ENCODE assay signal across 9 mouse cellular contexts in genomic region chr12:7977466-7978189, GRCm38 (mm10). TPM values are rescaled to one million over a fixed set of nuclear protein-coding genes. Genes with fewer than 3 reads are reported as not detected.
DNase-seq lines count a peak whose midpoint lies in the region; ATAC-seq and TF ChIP-seq lines count a peak whose summit lies in the region.
"Had no signal": no experiment of that assay in that cellular context is flagged by ENCODE, and none has a peak within 500 bp of the region (broad histone marks: within the 10 kb centered on the region; RNA-seq: fewer than 3 reads in every experiment).

Apob (plus strand) TSS chr12:7977648.

- H3K4me1 ChIP-seq in E14TG2a.4 (replicated peaks; ENCODE audit: low read depth, low read length): peaks cover 17% of the 10 kb centered on the region
- 0 out of 2 replicates have a peak, but pooled peaks cover 2% of the 10 kb centered on the region for H3K4me1 ChIP-seq in intestine, postnatal 0 days (replicated peaks; ENCODE audit: control insufficient read depth, insufficient read depth, low read length)
- no peaks in the 10 kb centered on the region for H3K4me1 ChIP-seq in midbrain, embryonic 12.5 days
- peaks cover 13% of the 10 kb centered on the region for H3K4me1 ChIP-seq in limb, embryonic 10.5 days
- H3K4me1 ChIP-seq: lung, embryonic 15.5 days had no signal

- peak within 1 kb of the TSS; percentile 67 for H3K4me3 ChIP-seq in E14TG2a.4 (replicated peaks; ENCODE audit: low read length)
- peak within 1 kb of the TSS; percentile 63 for H3K4me3 ChIP-seq in intestine, postnatal 0 days (ENCODE audit: low read depth, low read length)
- no peak within 1 kb of the TSS for H3K4me3 ChIP-seq in midbrain, embryonic 12.5 days
- H3K4me3 ChIP-seq in limb, embryonic 10.5 days: no peak within 1 kb of the TSS
- H3K4me3 ChIP-seq: lung, embryonic 15.5 days had no signal

- no peaks in the 10 kb centered on the region for H3K9me3 ChIP-seq in E14TG2a.4 (ENCODE audit: low read length)
- no peaks in the 10 kb centered on the region for H3K9me3 ChIP-seq in intestine, postnatal 0 days (ENCODE audit: control insufficient read depth)
- H3K9me3 ChIP-seq in midbrain, embryonic 12.5 days: no peaks in the 10 kb centered on the region
- no peaks in the 10 kb centered on the region for H3K9me3 ChIP-seq in limb, embryonic 10.5 days (replicated peaks)
- H3K9me3 ChIP-seq: lung, embryonic 15.5 days had no signal

- H3K27me3 ChIP-seq in E14TG2a.4 (ENCODE audit: insufficient read depth, low read length): peaks cover 22% of the 10 kb centered on the region
- H3K27me3 ChIP-seq in intestine, postnatal 0 days (replicated peaks; ENCODE audit: control insufficient read depth, insufficient read depth, low read length): no peaks in the 10 kb centered on the region
- 0 out of 2 replicates have a peak, but pooled peaks cover 5% of the 10 kb centered on the region for H3K27me3 ChIP-seq in midbrain, embryonic 12.5 days
- H3K27me3 ChIP-seq in limb, embryonic 10.5 days (ENCODE audit: low read depth, poor library complexity, severe bottlenecking): no peaks in the 10 kb centered on the region
- H3K27me3 ChIP-seq: lung, embryonic 15.5 days had no signal

- peak within 1 kb of the TSS; percentile 62 for H3K4me2 ChIP-seq in intestine, postnatal 0 days (replicated peaks; ENCODE audit: low read depth)
- peak within 1 kb of the TSS; percentile 31 for H3K4me2 ChIP-seq in midbrain, embryonic 12.5 days (replicated peaks)
- H3K4me2 ChIP-seq: lung, embryonic 15.5 days had no signal

- 43% methylated on average over 20 of the region's 20 CpGs for WGBS in intestine, postnatal 0 days
- 83% methylated on average over 20 of the region's 20 CpGs for WGBS in midbrain, embryonic 12.5 days
- WGBS in limb, embryonic 10.5 days: 70% methylated on average over 20 of the region's 20 CpGs

- no peaks in the 10 kb centered on the region for H3K36me3 ChIP-seq in E14TG2a.4 (ENCODE audit: insufficient read depth, low read length)
- peaks cover 23% of the 10 kb centered on the region for H3K36me3 ChIP-seq in intestine, postnatal 0 days (ENCODE audit: control insufficient read depth, insufficient read depth)
- H3K36me3 ChIP-seq in midbrain, embryonic 12.5 days: no peaks in the 10 kb centered on the region
- no peaks in the 10 kb centered on the region for H3K36me3 ChIP-seq in limb, embryonic 10.5 days
- H3K36me3 ChIP-seq: lung, embryonic 15.5 days had no signal

- peak within 1 kb of the TSS; percentile 84 for H3K9ac ChIP-seq in intestine, postnatal 0 days (ENCODE audit: low read depth, low read length)
- H3K9ac ChIP-seq in midbrain, embryonic 12.5 days (replicated peaks): no peak within 1 kb of the TSS
- H3K9ac ChIP-seq: lung, embryonic 15.5 days had no signal

- peak; percentile 71 for ATAC-seq in intestine, postnatal 0 days
- ATAC-seq in midbrain, embryonic 12.5 days (ENCODE audit: low FRiP score, low read depth): 0 out of 2 replicates have a peak, but pooled peaks have one; percentile 28

- no peak for DNase-seq in adrenal gland, postnatal 14 days
- DNase-seq in adrenal gland, postnatal 4 days (ENCODE audit: low spot score in 2 of 2): no peak
- DNase-seq in right cerebral cortex, postnatal 25 days: no peak
- no peak for DNase-seq in limb, embryonic 10.5 days (ENCODE audit: low spot score)
- DNase-seq in heart, postnatal 36 days: no peak

- intact Hi-C loops in heart, postnatal 36 days (cut with DNase I): loop anchor here (2.0 kb wide), 3 partner anchors 73 to 199 kb away; no protein-coding TSS in a partner anchor

- H3K27ac ChIP-seq in intestine, postnatal 0 days (ENCODE audit: low read depth, low read length): peak within 1 kb of the TSS; percentile 93
- no peak within 1 kb of the TSS for H3K27ac ChIP-seq in midbrain, embryonic 12.5 days (replicated peaks)
- no peak within 1 kb of the TSS for H3K27ac ChIP-seq in limb, embryonic 10.5 days
- H3K27ac ChIP-seq: lung, embryonic 15.5 days had no signal

- no peak for TF ChIP-seq CTCF in E14TG2a.4 (conservative IDR thresholded peaks at IDR 0.05; ENCODE audit: low read length)
- TF ChIP-seq CTCF in intestine, postnatal 0 days (IDR thresholded peaks at IDR 0.05; ENCODE audit: low read depth): no peak

RNA-seq across cellular contexts. Expression of gene Apob, which starts in this region (rescaled TPM):
- total RNA-seq in adrenal gland, postnatal 14 days (2021): 21.4 and 393 TPM in 2 replicates
- total RNA-seq in adrenal gland, postnatal 4 days (2021): 100 to 1,000 TPM in 1 of 2 experiments, 1 to 10 TPM in 1; 8.0 to 208 TPM
- polyA plus RNA-seq in intestine, postnatal 0 days (2015; fragmentation: Nextera tagmentation; extraction: Ambion mirVana): 132 and 135 TPM in 2 replicates
- polyA plus RNA-seq in midbrain, embryonic 12.5 days (2016; fragmentation: Nextera tagmentation; extraction: Ambion mirVana): 0.03 and 0.27 TPM in 2 replicates
- 0.13 and 0.18 TPM in 2 replicates for polyA plus RNA-seq in limb, embryonic 10.5 days (2016; fragmentation: Nextera tagmentation; extraction: Ambion mirVana)
- not detected for total RNA-seq in heart, postnatal 36 days (2021)

Comparison
In these comparisons a context has a peak if more than half of its experiments do, and no peak if none do; other contexts are left out.
1. RNA of gene Apob (total RNA-seq): 21.4 to 393 TPM in adrenal gland, postnatal 14 days and 8.0 to 208 TPM in adrenal gland, postnatal 4 days; not detected in heart, postnatal 36 days; every median in the first group is over 4 times any median in the second.
2. RNA of gene Apob (polyA plus RNA-seq): 132 to 135 TPM in intestine, postnatal 0 days; 0.13 to 0.18 TPM in limb, embryonic 10.5 days and 0.03 to 0.27 TPM in midbrain, embryonic 12.5 days; every median in the first group is over 100 times any median in the second.
3. Peak in ATAC-seq and H3K4me2 ChIP-seq in midbrain, embryonic 12.5 days; RNA of the gene not detected or under 1 TPM.
4. H3K4me3 ChIP-seq: peak in E14TG2a.4 (single experiment) and intestine, postnatal 0 days (single experiment); none in midbrain, embryonic 12.5 days (single experiment) and limb, embryonic 10.5 days (single experiment).